Mouse (Mus musculus): ENCODE measurements around the gene Emid1.

Gene Emid1

GRCm38 (mm10) chr11:5160722-5161485 lies 8.8 kb upstream of the Emid1 start:
- no peak for DNase-seq (ENCODE audit: low spot score in 2 of 2)

GRCm38 (mm10) chr11:5158056-5158455 lies 6.0 kb upstream of the Emid1 start:
- no peak for DNase-seq (ENCODE audit: low spot score in 2 of 2)

GRCm38 (mm10) chr11:5154961-5155805 lies 3.1 kb upstream of the Emid1 start:
- no peak for DNase-seq (ENCODE audit: low spot score in 2 of 2)

GRCm38 (mm10) chr11:5151247-5151630 lies 818 bp downstream of the Emid1 start:
- no peak for DNase-seq (ENCODE audit: low spot score in 2 of 2)

GRCm38 (mm10) chr11:5150416-5151246 lies 1.4 kb downstream of the Emid1 start:
- no peak for DNase-seq (ENCODE audit: low spot score in 2 of 2)

- no peak for DNase-seq (ENCODE audit: low spot score in 2 of 2)
These were observed 2.1 kb downstream of the Emid1 start for GRCm38 (mm10) chr11:5149955-5150354.

- DNase-seq (ENCODE audit: low spot score in 2 of 2): no peak
These were observed 2.8 kb downstream of the Emid1 start for GRCm38 (mm10) chr11:5149249-5149648.

- DNase-seq (ENCODE audit: low spot score in 2 of 2): no peak
These were observed 6.5 kb downstream of the Emid1 start for GRCm38 (mm10) chr11:5145600-5145999.

- no peak for DNase-seq (ENCODE audit: low spot score in 2 of 2)
These were observed 10.1 kb downstream of the Emid1 start for GRCm38 (mm10) chr11:5141965-5142364.

- DNase-seq (ENCODE audit: low spot score in 2 of 2): no peak
These were observed 10.8 kb downstream of the Emid1 start for GRCm38 (mm10) chr11:5141252-5141651.

- DNase-seq (ENCODE audit: low spot score in 2 of 2): no peak
These were observed 11.4 kb downstream of the Emid1 start for GRCm38 (mm10) chr11:5140619-5141018.

- no peak for DNase-seq (ENCODE audit: low spot score in 2 of 2)
These were observed 12.7 kb downstream of the Emid1 start for GRCm38 (mm10) chr11:5139372-5139771.

GRCm38 (mm10) chr11:5138642-5139041 lies 13.4 kb downstream of the Emid1 start:
- no peak for DNase-seq (ENCODE audit: low spot score in 2 of 2)

GRCm38 (mm10) chr11:5135914-5136313 lies 16.1 kb downstream of the Emid1 start:
- no peak for DNase-seq (ENCODE audit: low spot score in 2 of 2)

- DNase-seq (ENCODE audit: low spot score in 2 of 2): no peak
These were observed 19.3 kb downstream of the Emid1 start for GRCm38 (mm10) chr11:5132751-5133150.

GRCm38 (mm10) chr11:5130111-5130665 lies 21.9 kb downstream of the Emid1 start:
- DNase-seq (ENCODE audit: low spot score in 2 of 2): no peak

GRCm38 (mm10) chr11:5129035-5129480 lies 23.0 kb downstream of the Emid1 start:
- DNase-seq (ENCODE audit: low spot score in 2 of 2): no peak

- no peak for DNase-seq (ENCODE audit: low spot score in 2 of 2)
These were observed 26.3 kb downstream of the Emid1 start for GRCm38 (mm10) chr11:5125713-5126112.

GRCm38 (mm10) chr11:5114931-5115581 lies 37.0 kb downstream of the Emid1 start:
- peak; percentile 57 to 79 for DNase-seq (ENCODE audit: low spot score in 2 of 2)

GRCm38 (mm10) chr11:5113645-5114044 lies 38.4 kb downstream of the Emid1 start:
- no peak for DNase-seq (ENCODE audit: low spot score in 2 of 2)

GRCm38 (mm10) chr11:5109441-5109840 lies 42.6 kb downstream of the Emid1 start:
- DNase-seq (ENCODE audit: low spot score in 2 of 2): no peak
